Mouse (Mus musculus) embryonic facial prominence, embryonic 11.5 days (tissue): ENCODE results near the gene Irak3. TPM values are rescaled to one million over a fixed set of nuclear protein-coding genes. Genes with fewer than 3 reads are reported as not detected.

ENCODE experiments used
- ATAC-seq: fragments of 200-750 bp; cut with Nextera tagmentation; replicated peaks from 2 replicates; pipeline ENCODE4 v1.8.0; 2017; ENCODE audit warnings: low read depth; ENCODE audit not compliant: insufficient number of reproducible peaks, low FRiP score, low TSS enrichment
- DNase-seq: peaks from one replicate; pipeline ENCODE4 v3.0.0-alpha.2; 2015; ENCODE audit warnings: low spot score
- H3K27ac ChIP-seq: fragments of 300-500 bp; sonication (generic); replicated peaks from 2 replicates; pipeline ENCODE4 v1.5.1; 2014; ENCODE audit warnings: mild to moderate bottlenecking, low read depth, low read length, control low read depth
- H3K27me3 ChIP-seq: fragments of 300-500 bp; sonication (generic); 2 replicates; pipeline ENCODE4 v1.6.1; 2014; ENCODE audit warnings: mild to moderate bottlenecking, low read length, moderate library complexity, mixed read lengths; ENCODE audit not compliant: control insufficient read depth, insufficient read depth
- H3K36me3 ChIP-seq: fragments of 300-500 bp; sonication (generic); replicated peaks from 2 replicates; pipeline ENCODE4 v1.6.1; 2014; ENCODE audit warnings: low read depth, mild to moderate bottlenecking, low read length, moderate library complexity, mixed read lengths; ENCODE audit not compliant: control insufficient read depth, insufficient read depth
- H3K4me1 ChIP-seq: fragments of 300-500 bp; sonication (generic); 2 replicates; pipeline ENCODE4 v1.6.1; 2014; ENCODE audit warnings: low read length, mixed read lengths; ENCODE audit not compliant: control insufficient read depth, insufficient read depth
- H3K4me2 ChIP-seq: fragments of 300-500 bp; sonication (generic); 2 replicates; pipeline ENCODE4 v1.6.1; 2014; ENCODE audit warnings: low read depth, mild to moderate bottlenecking, control low read depth, low read length, moderate library complexity
- H3K4me3 ChIP-seq: fragments of 300-500 bp; sonication (generic); 2 replicates; pipeline ENCODE4 v1.5.1; 2014; ENCODE audit warnings: low read depth, low read length, control low read depth
- H3K9ac ChIP-seq: fragments of 300-500 bp; sonication (generic); replicated peaks from 2 replicates; pipeline ENCODE4 v1.6.1; 2014; ENCODE audit warnings: mild to moderate bottlenecking, control low read depth, low read length
- H3K9me3 ChIP-seq: fragments of 300-500 bp; sonication (generic); replicated peaks from 2 replicates; pipeline ENCODE4 v1.6.1; 2016; ENCODE audit warnings: mild to moderate bottlenecking, low read length, inconsistent platforms, mixed read lengths; ENCODE audit not compliant: control insufficient read depth
- WGBS: fragments of 180-500 bp; shearing (Covaris S2); extraction: QIAGEN DNeasy Blood & Tissue Kit; methylation state at CpG from one replicate; pipeline ENCODE4 v1.1.7; 2014; 5-methylcytosine and 5-hydroxymethylcytosine counted together
- polyA plus RNA-seq: library from polyadenylated mRNA; unstranded; fragments of >200 nt; fragmentation: Nextera tagmentation; extraction: Ambion mirVana; gene quantifications from 2 replicates; pipeline ENCODE4 v1.2.1, GENCODE M21; 2014

Gene Irak3
- polyA plus RNA-seq, 1 experiment from 2014 or later, result 2.0 TPM

- no peak overlapping the region for H3K9ac ChIP-seq
- H3K9me3 ChIP-seq, result no peaks in the 10 kb centered on the region
- no peaks in the 10 kb centered on the region for H3K27me3 ChIP-seq
- no peak overlapping the region for H3K27ac ChIP-seq
- H3K4me3 ChIP-seq, result no peak overlapping the region
- H3K4me1 ChIP-seq, result no peaks in the 10 kb centered on the region
- DNase-seq (no peak), ATAC-seq (no peak)
- no peak overlapping the region for H3K4me2 ChIP-seq
- no peaks in the 10 kb centered on the region for H3K36me3 ChIP-seq
- 87% methylated on average over 17 of the region's 17 CpGs for WGBS
Measured at GRCm38 (mm10) chr10:120165793-120166503, 36.0 kb downstream of the Irak3 start.

- H3K9me3 ChIP-seq, result no peaks in the 10 kb centered on the region
- no peaks in the 10 kb centered on the region for H3K36me3 ChIP-seq
- H3K27ac ChIP-seq, result no peak overlapping the region
- DNase-seq, result no peak
- 85% methylated on average over 19 of the region's 19 CpGs for WGBS
- ATAC-seq, result no peak
- no peaks in the 10 kb centered on the region for H3K27me3 ChIP-seq
- H3K4me3 ChIP-seq, result no peak overlapping the region
- no peak overlapping the region for H3K9ac ChIP-seq
- H3K4me2 ChIP-seq, result no peak overlapping the region
- H3K4me1 ChIP-seq, result no peaks in the 10 kb centered on the region
Measured at GRCm38 (mm10) chr10:120164931-120165792, 36.8 kb downstream of the Irak3 start.

DNA sequence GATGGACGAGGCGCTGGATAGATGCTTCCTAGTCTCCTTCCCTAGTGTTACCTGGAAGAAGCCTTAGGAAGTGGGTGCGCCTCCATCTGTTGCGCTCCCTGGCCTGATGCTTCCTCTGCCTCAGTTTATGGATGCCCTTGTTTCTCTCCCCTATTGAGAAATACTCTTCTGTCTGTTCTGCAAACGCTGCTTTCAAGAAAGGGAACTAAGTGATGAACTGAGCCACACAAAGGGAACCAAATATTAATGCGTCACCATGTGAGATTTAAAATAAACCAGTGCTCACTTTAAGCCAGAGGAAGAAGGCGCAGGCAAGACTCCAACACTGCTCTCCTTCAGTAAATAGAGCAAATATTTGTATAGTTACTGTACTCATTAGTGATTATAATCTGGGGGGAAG, 38.4 kb downstream of the Irak3 start:
- 89% methylated on average over 7 of the region's 7 CpGs for WGBS
- Histone ChIP-seq H3K36me3 (no peaks in the 10 kb centered on the region), H3K9ac (no peak overlapping the region), H3K27ac (no peak overlapping the region), H3K27me3 (no peaks in the 10 kb centered on the region), H3K9me3 (no peaks in the 10 kb centered on the region), H3K4me2 (no peak overlapping the region), H3K4me3 (no peak overlapping the region), H3K4me1 (no peaks in the 10 kb centered on the region)
- DNase-seq (no peak), ATAC-seq (no peak)

DNA sequence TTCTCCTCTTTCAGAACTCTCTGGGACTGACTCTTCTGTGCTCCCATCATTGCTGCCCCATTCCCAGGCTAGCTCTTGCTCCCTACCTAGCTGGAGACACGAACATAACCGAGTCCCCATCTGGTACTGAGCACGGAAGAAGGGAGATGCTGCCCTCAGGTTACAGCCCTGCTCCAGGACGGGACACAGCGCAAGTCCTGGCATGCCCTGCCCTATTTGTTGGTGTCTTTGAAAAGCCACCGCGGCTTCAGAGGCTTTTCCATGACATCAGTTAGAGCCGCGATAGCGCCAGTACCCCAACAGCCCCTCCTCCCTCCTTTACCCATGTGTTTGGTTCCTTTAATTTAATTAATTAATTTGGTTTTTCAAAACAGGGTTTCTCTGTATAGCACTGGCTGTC, 39.1 kb downstream of the Irak3 start:
- DNase-seq, result no peak
- WGBS, result 86% methylated on average over 10 of the region's 10 CpGs
- Histone ChIP-seq H3K27me3 (no peaks in the 10 kb centered on the region), H3K36me3 (no peaks in the 10 kb centered on the region), H3K27ac (no peak overlapping the region), H3K4me3 (no peak overlapping the region), H3K9ac (no peak overlapping the region), H3K4me1 (no peaks in the 10 kb centered on the region), H3K9me3 (no peaks in the 10 kb centered on the region), H3K4me2 (no peak overlapping the region)
- ATAC-seq, result no peak

DNA sequence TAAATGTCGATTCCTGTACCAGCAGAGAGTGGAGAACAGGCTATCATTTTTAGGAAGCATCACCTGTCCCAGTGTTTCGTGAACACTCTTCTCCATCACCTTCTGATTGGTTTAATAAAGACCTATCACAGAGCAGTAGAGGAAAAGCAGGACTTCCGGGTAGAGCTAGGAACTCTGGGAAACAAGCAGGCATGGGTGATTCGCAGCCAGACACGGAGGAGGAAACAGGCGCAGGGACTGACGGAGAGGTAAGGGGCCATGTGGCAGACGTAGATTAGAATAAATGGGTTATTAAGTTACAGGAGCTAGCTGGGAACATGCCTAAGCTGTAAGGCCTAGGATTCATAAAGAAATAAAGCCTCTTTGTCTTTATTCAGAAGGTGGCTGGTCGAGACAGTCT, 41.4 kb downstream of the Irak3 start:
- ATAC-seq, result no peak
- no peak for DNase-seq
- Histone ChIP-seq H3K9me3 (no peaks in the 10 kb centered on the region), H3K4me1 (no peaks in the 10 kb centered on the region), H3K36me3 (no peaks in the 10 kb centered on the region), H3K4me3 (no peak overlapping the region), H3K27me3 (no peaks in the 10 kb centered on the region), H3K4me2 (no peak overlapping the region), H3K27ac (no peak overlapping the region), H3K9ac (no peak overlapping the region)
- WGBS, result 82% methylated on average over 9 of the region's 9 CpGs

- DNase-seq, result no peak
- H3K27ac ChIP-seq, result no peak overlapping the region
- no peaks in the 10 kb centered on the region for H3K4me1 ChIP-seq
- no peak overlapping the region for H3K4me3 ChIP-seq
- no peaks in the 10 kb centered on the region for H3K36me3 ChIP-seq
- no peak overlapping the region for H3K4me2 ChIP-seq
- no peak overlapping the region for H3K9ac ChIP-seq
- H3K9me3 ChIP-seq, result no peaks in the 10 kb centered on the region
- no peaks in the 10 kb centered on the region for H3K27me3 ChIP-seq
- ATAC-seq, result no peak
- 83% methylated on average over 2 of the region's 2 CpGs for WGBS
Measured at GRCm38 (mm10) chr10:120153911-120154310, 48.0 kb downstream of the Irak3 start.

GRCm38 (mm10) chr10:120151672-120152071, 50.3 kb downstream of the Irak3 start:
- 86% methylated on average over 7 of the region's 7 CpGs for WGBS
- H3K4me3 ChIP-seq, result no peak overlapping the region
- H3K9ac ChIP-seq, result no peak overlapping the region
- no peaks in the 10 kb centered on the region for H3K36me3 ChIP-seq
- H3K4me1 ChIP-seq, result no peaks in the 10 kb centered on the region
- DNase-seq (no peak), ATAC-seq (no peak)
- no peak overlapping the region for H3K27ac ChIP-seq
- no peaks in the 10 kb centered on the region for H3K9me3 ChIP-seq
- H3K4me2 ChIP-seq, result no peak overlapping the region
- no peaks in the 10 kb centered on the region for H3K27me3 ChIP-seq

DNA sequence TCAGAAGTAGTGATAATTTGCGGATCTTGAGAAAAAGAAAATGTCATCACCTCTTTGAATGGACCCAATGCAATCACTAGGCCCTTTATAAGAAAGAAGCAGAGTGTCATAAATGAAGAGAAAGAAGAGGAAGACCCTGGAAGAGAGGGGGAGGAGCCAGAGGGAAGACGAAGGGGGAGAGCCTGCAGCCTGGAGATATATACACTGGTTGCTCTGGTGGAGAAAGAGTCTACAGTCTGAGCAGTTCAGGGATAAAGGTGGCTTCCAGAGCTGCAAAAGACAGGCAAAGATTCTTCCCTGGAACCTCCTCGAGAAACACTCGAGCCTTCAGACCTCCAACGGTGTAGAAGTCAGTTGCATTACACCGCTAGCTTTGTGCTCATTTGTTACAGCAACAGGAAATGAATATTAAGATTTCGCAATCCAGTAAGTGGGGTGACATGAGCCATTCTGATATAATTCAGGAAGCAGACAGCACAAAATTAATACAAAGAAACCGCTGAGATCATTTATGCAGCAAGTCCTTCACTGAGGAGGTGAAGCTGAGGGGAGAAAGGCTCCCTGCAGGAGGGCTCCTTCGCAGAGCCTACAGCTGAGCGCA, 60.9 kb downstream of the Irak3 start:
- no peak overlapping the region for H3K9ac ChIP-seq
- DNase-seq (no peak), ATAC-seq (no peak)
- no peaks in the 10 kb centered on the region for H3K36me3 ChIP-seq
- H3K27ac ChIP-seq, result no peak overlapping the region
- no peaks in the 10 kb centered on the region for H3K27me3 ChIP-seq
- 73% methylated on average over 10 of the region's 10 CpGs for WGBS
- no peaks in the 10 kb centered on the region for H3K9me3 ChIP-seq
- no peak overlapping the region for H3K4me3 ChIP-seq
- no peaks in the 10 kb centered on the region for H3K4me1 ChIP-seq
- H3K4me2 ChIP-seq, result no peak overlapping the region
